Mouse (Mus musculus): Measurements from ENCODE around the gene Mfsd11. TPM values are rescaled to one million over a fixed set of nuclear protein-coding genes. Genes with fewer than 3 reads are reported as not detected.

Gene Mfsd11
- polyA plus RNA-seq, 1 experiment = 24.2 TPM

DNA sequence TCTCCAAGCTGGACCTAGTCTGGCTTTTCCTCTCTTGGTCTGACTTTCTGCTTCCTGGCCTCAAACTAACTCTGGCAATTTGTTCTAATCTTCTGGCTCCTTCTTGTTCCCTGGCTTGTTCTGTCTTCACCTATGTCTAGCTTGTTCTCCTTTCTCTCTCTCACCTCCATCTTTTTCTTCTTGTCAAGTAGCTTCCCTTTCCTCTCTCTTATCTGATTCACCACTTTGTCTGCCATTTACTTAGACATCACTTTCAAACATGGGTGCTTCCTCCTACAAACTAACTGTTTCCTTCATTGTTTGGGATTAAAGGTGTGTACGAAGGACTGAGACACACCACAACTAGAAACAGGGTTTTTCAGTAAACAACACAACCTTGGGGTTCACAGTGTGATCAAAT is 17.3 kb upstream of the Mfsd11 start:
- no peak overlapping the region for H3K4me3 ChIP-seq (replicated peaks)
- H3K27me3 ChIP-seq (replicated peaks) = peaks cover 2% of the 10 kb centered on the region
- H3K9me3 ChIP-seq = no peaks in the 10 kb centered on the region
- H3K36me3 ChIP-seq (replicated peaks; ENCODE audit: low read length) = peaks cover 81% of the 10 kb centered on the region
- peaks cover 63% of the 10 kb centered on the region for H3K4me1 ChIP-seq
- no peak for TF ChIP-seq FLI1 (IDR thresholded peaks at IDR 0.05; ENCODE audit: low read length)
- no peak for TF ChIP-seq GATA1 (IDR thresholded peaks at IDR 0.05; ENCODE audit: borderline replicate concordance, low read length)

DNA sequence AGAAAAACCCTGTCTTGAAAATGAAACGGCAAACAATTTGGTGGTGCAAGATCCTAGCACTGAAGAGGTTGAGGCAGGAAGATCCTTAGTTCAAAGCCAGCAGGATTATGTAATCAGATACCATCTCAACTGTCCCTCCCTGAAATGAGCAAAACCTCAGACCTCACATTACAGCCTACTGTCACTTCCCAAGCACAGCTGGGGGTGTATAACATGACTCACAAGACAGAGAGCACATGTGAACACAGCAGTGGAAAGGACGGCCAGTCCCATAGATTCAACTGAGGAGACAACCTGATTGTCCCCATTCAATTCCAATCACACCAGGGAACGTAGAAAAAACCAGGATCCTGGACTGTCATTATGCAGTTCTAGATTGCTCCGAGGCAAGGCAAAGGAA is 16.0 kb upstream of the Mfsd11 start:
- H3K4me1 ChIP-seq = peaks cover 77% of the 10 kb centered on the region

GRCm38 (mm10) chr11:116837441-116837840 is 14.8 kb upstream of the Mfsd11 start:
- TF ChIP-seq FLI1 (IDR thresholded peaks at IDR 0.05; ENCODE audit: low read length) = no peak
- TF ChIP-seq GATA1 (IDR thresholded peaks at IDR 0.05; ENCODE audit: borderline replicate concordance, low read length) = no peak
- Histone ChIP-seq H3K36me3 (replicated peaks; ENCODE audit: low read length) (peaks cover 94% of the 10 kb centered on the region), H3K9me3 (no peaks in the 10 kb centered on the region), H3K4me3 (replicated peaks) (no peak overlapping the region), H3K4me1 (peaks cover 82% of the 10 kb centered on the region), H3K27me3 (replicated peaks) (no peaks in the 10 kb centered on the region)

More for the DNA sequence above, 16.0 kb upstream of the Mfsd11 start:
- Histone ChIP-seq H3K4me3 (replicated peaks) (no peak overlapping the region), H3K9me3 (no peaks in the 10 kb centered on the region), H3K36me3 (replicated peaks; ENCODE audit: low read length) (peaks cover 91% of the 10 kb centered on the region), H3K27me3 (replicated peaks) (no peaks in the 10 kb centered on the region)
- no peak for TF ChIP-seq GATA1 (IDR thresholded peaks at IDR 0.05; ENCODE audit: borderline replicate concordance, low read length)
- TF ChIP-seq FLI1 (IDR thresholded peaks at IDR 0.05; ENCODE audit: low read length) = no peak

- H3K4me3 ChIP-seq (replicated peaks) = peak overlapping the region; percentile 20
- H3K36me3 ChIP-seq (replicated peaks; ENCODE audit: low read length) = peaks cover 79% of the 10 kb centered on the region
- H3K4me1 ChIP-seq = peaks cover 69% of the 10 kb centered on the region
- H3K9me3 ChIP-seq = no peaks in the 10 kb centered on the region
- TF ChIP-seq FLI1 (IDR thresholded peaks at IDR 0.05; ENCODE audit: low read length) = no peak
- TF ChIP-seq GATA1 (IDR thresholded peaks at IDR 0.05; ENCODE audit: borderline replicate concordance, low read length) = no peak
- no peaks in the 10 kb centered on the region for H3K27me3 ChIP-seq (replicated peaks)
Measured at GRCm38 (mm10) chr11:116838936-116839335, 13.3 kb upstream of the Mfsd11 start.

DNA sequence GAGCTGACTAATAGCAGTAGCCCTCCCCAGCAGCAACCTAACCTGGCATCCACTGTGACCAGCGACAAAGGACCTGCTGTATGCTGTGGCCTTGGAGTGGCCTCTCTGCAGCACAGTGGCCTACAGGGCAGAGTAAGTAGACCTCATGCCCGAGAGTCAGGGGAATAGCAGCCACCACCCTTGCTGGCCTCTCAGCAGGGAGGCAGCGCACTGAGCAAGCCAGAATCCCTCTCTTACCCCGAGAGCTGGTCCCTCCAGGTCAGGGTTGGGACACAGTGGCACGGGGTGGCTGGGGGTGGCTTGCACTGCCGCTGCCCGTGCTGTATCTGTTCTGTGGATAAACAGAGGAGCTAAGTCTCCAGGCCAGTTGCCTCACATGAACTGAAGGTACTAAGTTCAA is 12.6 kb upstream of the Mfsd11 start:
- Histone ChIP-seq H3K4me3 (replicated peaks) (peak overlapping the region; percentile 44), H3K36me3 (replicated peaks; ENCODE audit: low read length) (peaks cover 72% of the 10 kb centered on the region), H3K27me3 (replicated peaks) (no peaks in the 10 kb centered on the region), H3K4me1 (peaks cover 71% of the 10 kb centered on the region), H3K9me3 (no peaks in the 10 kb centered on the region)
- TF ChIP-seq GATA1 (IDR thresholded peaks at IDR 0.05; ENCODE audit: borderline replicate concordance, low read length) = no peak
- TF ChIP-seq FLI1 (IDR thresholded peaks at IDR 0.05; ENCODE audit: low read length) = no peak

- peaks cover 63% of the 10 kb centered on the region for H3K36me3 ChIP-seq (replicated peaks; ENCODE audit: low read length)
- H3K4me3 ChIP-seq (replicated peaks) = peak overlapping the region; percentile 95
- no peaks in the 10 kb centered on the region for H3K9me3 ChIP-seq
- no peak for TF ChIP-seq FLI1 (IDR thresholded peaks at IDR 0.05; ENCODE audit: low read length)
- no peak for TF ChIP-seq GATA1 (IDR thresholded peaks at IDR 0.05; ENCODE audit: borderline replicate concordance, low read length)
- H3K27me3 ChIP-seq (replicated peaks) = no peaks in the 10 kb centered on the region
- H3K4me1 ChIP-seq = peaks cover 72% of the 10 kb centered on the region
Measured at GRCm38 (mm10) chr11:116840748-116841147, 11.5 kb upstream of the Mfsd11 start.

GRCm38 (mm10) chr11:116842531-116843260 is 9.5 kb upstream of the Mfsd11 start:
- peaks cover 72% of the 10 kb centered on the region for H3K4me1 ChIP-seq
- no peaks in the 10 kb centered on the region for H3K9me3 ChIP-seq
- TF ChIP-seq GATA1 (IDR thresholded peaks at IDR 0.05; ENCODE audit: borderline replicate concordance, low read length) (no peak), FLI1 (IDR thresholded peaks at IDR 0.05; ENCODE audit: low read length) (no peak)
- peak overlapping the region; percentile 95 for H3K4me3 ChIP-seq (replicated peaks)
- peaks cover 61% of the 10 kb centered on the region for H3K36me3 ChIP-seq (replicated peaks; ENCODE audit: low read length)
- no peaks in the 10 kb centered on the region for H3K27me3 ChIP-seq (replicated peaks)

DNA sequence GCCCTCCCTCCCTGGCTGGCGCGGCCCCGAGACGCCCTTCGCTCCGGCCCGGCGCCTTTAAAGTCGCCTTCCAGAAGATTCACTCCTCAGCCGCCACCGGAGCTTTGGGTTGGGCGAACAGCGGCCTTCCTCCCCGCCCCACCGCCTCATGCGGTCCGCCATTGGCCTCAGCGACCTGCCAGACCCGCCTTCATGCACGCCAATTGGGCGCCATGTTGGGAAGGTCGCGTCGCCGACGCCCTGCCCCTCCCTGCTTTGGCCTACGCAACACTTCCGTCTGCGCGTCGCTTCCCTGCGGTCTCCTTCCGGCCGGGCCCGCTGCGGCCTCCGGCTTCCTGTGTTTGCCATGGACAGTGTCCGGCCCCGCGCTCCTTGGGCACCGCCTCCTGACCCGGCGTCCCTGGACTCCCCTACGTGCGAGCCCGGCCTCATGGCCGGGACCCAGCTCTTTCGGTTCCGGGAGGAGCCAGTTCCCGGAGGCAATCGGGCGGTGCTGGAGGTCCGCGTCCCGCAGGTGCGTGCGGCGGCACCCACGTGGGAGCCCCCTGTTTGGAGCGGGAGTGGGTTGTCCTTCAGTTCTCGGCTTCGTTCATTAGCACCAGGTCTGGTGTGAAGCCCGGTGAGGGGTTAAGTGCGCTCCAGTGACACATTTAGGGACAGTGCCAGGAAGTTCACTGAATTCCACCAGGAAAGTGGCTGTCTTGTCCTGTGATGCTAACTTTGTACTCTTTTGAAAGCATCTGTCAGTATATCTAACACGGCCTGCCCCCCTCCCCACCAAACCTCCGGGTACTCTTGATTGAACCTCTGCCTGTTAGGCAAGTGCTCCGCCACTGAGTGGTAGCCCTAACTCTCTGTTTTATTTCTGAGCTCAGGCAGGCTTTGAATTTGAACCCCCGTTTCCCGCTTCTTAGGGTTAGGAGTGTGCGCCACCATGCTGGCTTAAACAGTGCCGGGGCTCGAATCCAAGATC is 8.7 kb upstream of the Mfsd11 start, which contains the start of the genes Mettl23 and Jmjd6:
Mettl23 (plus strand) TSS at position 18 of the 973 bp plus-strand sequence.
Jmjd6 (minus strand) TSS at position 189 of the 973 bp plus-strand sequence.
- no peaks in the 10 kb centered on the region for H3K9me3 ChIP-seq
- peaks cover 74% of the 10 kb centered on the region for H3K4me1 ChIP-seq
- H3K36me3 ChIP-seq (replicated peaks; ENCODE audit: low read length) = peaks cover 61% of the 10 kb centered on the region
- H3K27me3 ChIP-seq (replicated peaks) = no peaks in the 10 kb centered on the region
- H3K4me3 ChIP-seq (replicated peaks) = peak within 1 kb of the TSS; percentile 95
- no peak for TF ChIP-seq GATA1 (IDR thresholded peaks at IDR 0.05; ENCODE audit: borderline replicate concordance, low read length)
- peak; percentile 83 for TF ChIP-seq FLI1 (IDR thresholded peaks at IDR 0.05; ENCODE audit: low read length)

DNA sequence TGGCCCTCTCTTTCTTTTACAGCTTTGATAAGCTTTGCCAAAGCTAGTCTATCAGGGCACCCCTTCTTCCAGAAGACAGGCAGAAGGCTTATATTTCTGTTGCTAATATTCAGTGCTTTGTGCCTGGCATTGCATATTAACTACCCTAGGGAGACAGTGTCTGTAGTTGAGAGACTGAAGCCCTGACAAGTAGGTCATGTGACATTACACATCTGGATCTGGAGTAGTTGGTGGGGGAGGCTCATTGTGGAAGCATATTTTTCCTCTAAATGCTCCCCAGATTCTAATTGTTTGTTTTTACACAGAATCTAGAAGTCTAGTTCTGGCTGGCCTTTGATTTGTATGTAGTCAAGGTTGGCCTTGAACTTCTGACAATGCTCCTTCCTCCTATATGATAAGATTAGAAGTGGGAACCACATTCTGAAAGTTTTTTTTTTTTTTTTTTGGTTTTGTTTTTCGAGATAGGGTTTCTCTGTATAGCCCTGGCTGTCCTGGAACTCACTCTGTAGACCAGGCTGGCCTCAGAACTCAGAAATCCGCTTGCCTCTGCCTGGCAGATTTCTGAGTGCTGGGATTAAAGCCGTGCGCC is 5.6 kb upstream of the Mfsd11 start:
- no peak for TF ChIP-seq GATA1 (IDR thresholded peaks at IDR 0.05; ENCODE audit: borderline replicate concordance, low read length)
- TF ChIP-seq FLI1 (IDR thresholded peaks at IDR 0.05; ENCODE audit: low read length) = no peak
- Histone ChIP-seq H3K9me3 (no peaks in the 10 kb centered on the region), H3K27me3 (replicated peaks) (no peaks in the 10 kb centered on the region), H3K36me3 (replicated peaks; ENCODE audit: low read length) (peaks cover 55% of the 10 kb centered on the region), H3K4me1 (peaks cover 50% of the 10 kb centered on the region), H3K4me3 (replicated peaks) (no peak overlapping the region)
